Mouse (Mus musculus): ENCODE data around the gene Rplp1.

Gene Rplp1

GRCm38 (mm10) chr9:61878889-61879288 is 35.5 kb downstream of the Rplp1 start:
- DNase-seq (ENCODE audit: extremely low read depth, insufficient read length, low spot score): peak; percentile 22

- DNase-seq (ENCODE audit: extremely low read depth, insufficient read length, low spot score): no peak
Measured at GRCm38 (mm10) chr9:61877373-61878112, 36.8 kb downstream of the Rplp1 start.

- DNase-seq (ENCODE audit: extremely low read depth, insufficient read length, low spot score): no peak
Measured at GRCm38 (mm10) chr9:61873325-61873724, 41.0 kb downstream of the Rplp1 start.

GRCm38 (mm10) chr9:61872246-61872941 is 41.9 kb downstream of the Rplp1 start:
- no peak for DNase-seq (ENCODE audit: extremely low read depth, insufficient read length, low spot score)

- DNase-seq (ENCODE audit: extremely low read depth, insufficient read length, low spot score): no peak
Measured at GRCm38 (mm10) chr9:61871839-61872238, 42.5 kb downstream of the Rplp1 start.

GRCm38 (mm10) chr9:61867659-61868058 is 46.7 kb downstream of the Rplp1 start:
- DNase-seq (ENCODE audit: extremely low read depth, insufficient read length, low spot score): no peak
